Mouse (Mus musculus): ENCODE measurements around the gene Pgbd1.
"Not testable (repeated sequence)": the region's sequence is repeated elsewhere in the genome, so short reads cannot be mapped to it uniquely, and the experiment has no call there.

The Pgbd1 gene

DNA sequence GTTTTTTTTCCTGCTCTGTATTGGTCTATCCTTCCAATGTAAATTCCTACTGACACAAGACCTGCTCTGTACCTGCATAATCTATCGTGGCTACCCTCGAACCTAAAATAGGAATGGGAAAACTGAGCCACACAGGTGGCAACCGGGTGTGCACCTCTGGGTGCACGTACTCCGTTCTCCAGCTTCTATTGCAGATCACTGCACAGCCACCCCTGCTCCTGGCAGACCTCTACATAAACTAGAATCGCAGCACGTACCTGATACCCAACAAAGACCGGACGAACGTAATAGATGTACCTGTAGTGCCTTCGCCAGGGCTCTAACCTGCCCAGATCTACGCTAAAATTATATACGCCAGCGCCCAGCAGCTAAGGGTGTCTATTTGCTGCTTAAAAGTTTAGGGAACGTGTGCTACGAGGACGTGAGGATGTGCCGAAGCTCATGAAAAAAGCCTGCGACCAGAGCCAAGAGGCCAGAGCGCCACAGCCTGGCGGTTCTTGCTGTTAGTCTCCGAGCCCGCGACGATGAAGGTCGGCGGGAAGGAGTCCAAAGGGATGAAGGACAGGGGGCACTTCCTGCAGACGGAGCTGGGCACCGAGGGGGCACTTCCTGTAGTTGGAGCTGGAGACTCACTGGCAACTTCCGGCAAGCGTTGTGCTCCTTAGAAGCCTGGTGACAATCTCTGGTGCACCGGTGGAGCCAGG is at the start of gene Pgbd1:
Gene Pgbd1 (minus strand): TSS at position 556 of the 704 bp plus-strand sequence.
- peak; percentile 6 for DNase-seq (ENCODE audit: extremely low read depth, insufficient read length, low spot score)

DNA sequence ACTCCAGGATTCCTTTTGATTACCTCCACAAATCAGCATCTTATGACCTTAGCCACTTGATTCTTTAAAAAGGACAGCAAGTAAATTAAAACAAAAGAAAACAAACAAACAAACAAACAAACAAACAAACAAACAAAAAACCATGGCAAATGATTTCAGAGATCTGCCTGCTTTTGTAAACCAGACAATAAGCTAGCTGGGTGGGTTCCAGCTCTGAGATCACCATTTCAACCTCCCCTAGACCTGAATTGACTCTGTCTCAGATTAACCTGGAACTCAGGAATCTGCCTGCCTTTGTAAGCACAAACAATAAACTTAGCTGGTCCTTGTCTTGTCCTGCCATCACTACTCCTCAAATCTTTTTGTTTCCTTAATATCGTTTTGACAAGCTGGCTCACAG is 46.0 kb upstream of the Pgbd1 start:
- DNase-seq (ENCODE audit: extremely low read depth, insufficient read length, low spot score), result no peak

DNA sequence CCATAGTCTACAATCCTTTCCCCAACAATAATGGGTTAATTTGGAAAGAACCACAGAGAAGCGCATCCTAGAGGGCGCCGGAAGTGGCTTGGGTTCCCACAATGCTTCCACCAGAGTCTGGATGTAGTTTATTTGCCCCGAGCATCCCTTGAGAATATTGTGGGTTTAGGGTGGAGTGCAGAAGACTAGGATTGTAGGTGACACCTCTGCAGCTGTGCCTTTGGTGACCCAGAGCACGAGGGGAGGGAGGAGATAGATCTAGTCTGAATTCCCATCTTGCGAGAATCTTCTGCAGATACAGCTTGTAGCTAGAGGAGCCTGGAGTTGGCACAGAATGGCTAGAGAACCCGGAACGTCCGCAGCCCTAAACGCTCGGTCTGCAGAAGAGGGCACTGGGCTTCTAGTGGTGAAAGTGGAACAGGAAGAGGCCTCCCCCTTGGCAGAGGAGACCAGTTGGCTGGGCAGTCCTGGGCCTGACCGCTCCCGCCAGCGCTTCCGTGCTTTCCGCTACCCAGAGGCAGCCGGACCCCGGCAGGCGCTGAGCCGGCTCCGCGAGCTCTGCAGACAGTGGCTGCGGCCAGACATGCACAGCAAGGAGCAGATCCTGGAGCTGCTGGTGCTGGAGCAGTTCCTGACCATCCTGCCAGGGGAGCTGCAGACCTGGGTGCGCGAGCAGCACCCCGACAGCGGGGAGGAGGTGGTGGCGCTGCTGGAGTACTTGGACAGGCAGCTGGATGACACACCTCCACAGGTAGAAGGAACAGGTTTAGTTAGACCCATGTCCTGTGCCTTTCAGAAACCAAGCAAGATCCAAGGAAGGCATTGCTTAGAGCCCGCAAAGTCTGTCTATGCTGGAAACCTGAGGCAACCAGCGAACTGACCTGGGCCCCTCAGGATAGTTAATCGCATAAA is 38.2 kb upstream of the Pgbd1 start, which contains the start of the genes Zkscan4 and Gm10065:
Gene Zkscan4 (plus strand): TSS at position 149 of the 912 bp plus-strand sequence.
Gene Gm10065 (minus strand): TSS at position 683 of the 912 bp plus-strand sequence.
- peak; percentile 57 for DNase-seq (ENCODE audit: extremely low read depth, insufficient read length, low spot score)

DNA sequence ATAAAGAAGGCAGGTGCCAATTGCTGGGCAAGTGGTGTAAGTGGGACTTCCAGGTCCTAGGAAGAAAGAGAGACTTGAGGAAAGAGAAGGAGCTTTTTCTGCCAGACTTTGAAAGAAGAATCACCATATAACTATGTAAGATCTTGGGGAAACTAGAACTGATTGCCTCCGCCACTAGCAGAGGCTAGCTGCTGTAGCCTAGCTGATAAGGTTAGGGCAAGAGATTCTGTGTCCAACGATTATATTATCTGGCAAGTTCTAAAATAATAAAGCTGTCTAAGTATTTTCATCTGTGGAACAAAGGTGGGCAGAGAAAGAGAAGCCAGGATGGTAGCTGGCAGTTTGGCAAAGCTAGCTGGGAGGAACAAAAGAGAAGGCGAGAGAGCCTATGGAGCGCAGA is 31.6 kb upstream of the Pgbd1 start:
- DNase-seq (ENCODE audit: extremely low read depth, insufficient read length, low spot score), result no peak

DNA sequence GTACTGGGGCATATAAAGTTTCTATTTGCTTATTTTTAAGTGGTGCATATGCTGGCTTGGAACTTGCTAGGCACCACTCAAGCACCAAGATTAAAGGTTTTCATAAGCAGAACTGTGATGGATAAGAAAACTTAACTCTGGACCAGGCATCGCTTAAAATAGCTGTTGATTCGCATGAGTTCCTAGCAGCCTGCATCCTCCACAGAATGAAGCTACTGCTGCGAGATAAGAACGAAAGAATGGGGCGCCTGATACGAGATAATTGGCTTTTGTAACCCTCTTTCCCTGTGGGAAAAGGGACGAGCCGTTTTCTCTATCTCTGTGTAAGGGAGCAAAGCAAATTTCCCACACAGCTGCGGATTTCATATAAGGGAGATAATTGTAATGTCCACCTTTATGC is 28.2 kb upstream of the Pgbd1 start:
- no peak for DNase-seq (ENCODE audit: extremely low read depth, insufficient read length, low spot score)

DNA sequence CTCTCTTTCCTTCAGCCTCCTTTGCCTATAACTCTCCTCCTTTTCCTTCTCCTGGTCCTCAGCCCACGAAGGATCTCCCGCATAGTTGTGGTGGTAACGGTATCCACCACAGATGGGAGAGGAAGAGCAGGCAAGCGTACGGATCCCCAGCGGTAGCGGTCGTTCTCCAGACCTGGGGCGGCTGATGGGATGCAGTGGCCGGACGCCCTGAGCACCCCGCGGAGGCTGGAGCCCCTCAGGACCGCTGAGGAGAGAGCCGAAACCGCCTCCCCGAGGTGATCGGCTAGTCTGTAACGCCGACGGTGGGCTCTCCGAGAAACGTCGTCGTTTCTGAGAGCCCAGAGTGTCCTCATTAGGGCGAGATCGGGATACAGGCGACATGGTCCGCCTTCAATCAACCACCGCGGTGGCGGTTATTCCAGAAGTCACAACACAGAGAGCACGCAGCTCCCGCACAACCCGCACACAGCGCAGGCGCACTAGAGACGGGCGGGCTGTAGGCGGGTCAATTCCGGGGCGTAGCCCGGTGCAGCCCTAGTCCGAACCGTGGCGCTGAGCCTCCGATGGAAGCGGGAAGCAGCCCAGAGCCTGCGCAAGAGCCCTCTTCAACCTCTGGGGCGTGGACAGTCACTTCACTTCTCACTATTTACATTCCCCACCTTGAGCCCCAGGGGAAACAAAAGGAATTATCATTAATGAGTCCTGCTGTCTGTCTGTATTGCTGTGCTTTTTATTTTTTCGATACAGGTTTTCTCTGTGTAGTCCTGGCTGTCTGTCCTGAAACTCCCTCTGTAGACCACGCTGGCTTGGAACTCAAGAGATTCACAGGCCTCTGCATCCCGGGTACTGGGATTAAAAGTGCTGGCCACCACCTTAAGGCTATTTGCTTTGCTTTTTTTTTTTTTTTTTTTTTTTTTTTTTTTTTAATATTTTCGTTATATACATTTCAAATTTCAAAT is 27.5 kb upstream of the Pgbd1 start, which contains the start of gene Nkapl:
Gene Nkapl (minus strand): TSS at position 449 of the 959 bp plus-strand sequence.
- DNase-seq (ENCODE audit: extremely low read depth, insufficient read length, low spot score), result no peak

DNA sequence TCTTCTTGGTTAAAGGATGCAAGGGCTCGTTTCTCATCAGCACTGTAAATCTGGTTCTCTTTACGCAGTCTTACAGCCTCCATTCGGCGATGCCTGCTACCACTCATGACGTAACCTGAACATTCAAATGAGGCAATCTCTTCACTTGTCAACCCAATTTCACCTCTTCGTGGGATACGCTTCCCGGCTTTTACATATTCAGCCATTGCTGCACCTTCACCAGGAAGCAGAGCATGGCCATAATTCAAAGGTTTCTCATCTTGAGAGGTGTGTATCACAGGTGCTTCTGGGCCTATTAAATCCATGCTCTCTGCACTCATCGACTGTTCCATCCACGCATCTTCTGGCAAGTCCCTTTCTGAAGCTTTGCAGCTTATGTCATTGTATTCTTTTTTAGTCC is 26.5 kb upstream of the Pgbd1 start:
- no peak for DNase-seq (ENCODE audit: extremely low read depth, insufficient read length, low spot score)

DNA sequence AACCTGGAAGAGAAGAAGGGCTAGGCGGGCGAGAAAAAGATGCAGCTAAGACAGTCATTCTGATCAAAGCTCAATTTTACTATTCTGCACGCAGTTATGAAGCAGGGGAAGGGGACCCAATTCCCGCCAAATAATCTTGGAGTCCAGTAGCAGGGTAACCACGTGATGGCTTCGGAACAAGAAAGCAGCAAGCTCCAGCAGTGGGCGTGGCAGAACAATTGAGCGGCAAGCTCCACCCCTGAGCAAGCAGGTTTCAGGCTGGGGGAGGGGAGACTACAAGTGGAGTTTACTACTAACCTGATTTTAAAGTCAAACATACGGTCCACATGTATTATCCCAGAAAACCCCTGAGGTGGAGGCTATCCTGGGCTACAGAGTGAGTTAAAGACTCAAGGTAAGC is 21.7 kb upstream of the Pgbd1 start:
- DNase-seq (ENCODE audit: extremely low read depth, insufficient read length, low spot score), result not testable (repeated sequence)

DNA sequence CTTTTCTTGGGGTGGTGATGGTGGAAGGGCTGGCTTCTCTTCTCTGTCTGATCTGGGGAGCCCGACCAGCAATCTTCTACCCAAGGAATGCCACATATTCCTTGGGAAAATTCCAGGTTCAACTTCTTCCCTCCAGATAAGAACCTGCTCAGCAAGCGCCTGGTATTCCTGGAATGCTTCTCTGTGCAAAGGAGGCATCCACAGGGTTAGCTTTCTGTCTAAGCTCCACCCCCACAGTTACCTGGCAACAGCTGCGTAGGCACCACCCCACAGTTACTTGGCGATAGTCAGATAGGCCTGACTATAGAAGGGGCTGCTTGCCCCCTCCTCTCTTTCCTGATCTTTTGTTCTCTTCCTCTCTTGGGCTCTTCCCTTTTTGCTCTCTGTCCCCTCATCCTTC is 15.5 kb upstream of the Pgbd1 start:
- DNase-seq (ENCODE audit: extremely low read depth, insufficient read length, low spot score), result no peak

DNA sequence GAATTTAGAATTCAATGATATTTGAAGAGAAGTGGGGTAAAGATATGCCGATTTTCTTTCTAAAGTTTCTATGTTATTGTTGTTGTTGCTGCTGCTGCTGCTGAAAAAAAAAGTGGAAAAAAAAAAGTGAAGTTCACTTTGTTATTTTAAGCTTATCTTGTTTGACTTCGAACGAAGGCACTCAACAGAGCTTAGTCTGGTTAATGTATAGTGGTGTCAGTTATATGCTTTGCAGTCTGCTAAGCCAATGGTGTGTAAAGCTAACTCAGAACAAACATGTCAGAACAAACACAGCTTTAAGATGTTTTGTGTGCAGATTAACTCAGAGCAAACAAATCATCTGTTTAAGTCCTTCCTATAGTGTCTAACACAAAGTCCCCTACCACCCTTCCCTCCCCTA is 13.3 kb upstream of the Pgbd1 start:
- DNase-seq (ENCODE audit: extremely low read depth, insufficient read length, low spot score), result no peak

DNA sequence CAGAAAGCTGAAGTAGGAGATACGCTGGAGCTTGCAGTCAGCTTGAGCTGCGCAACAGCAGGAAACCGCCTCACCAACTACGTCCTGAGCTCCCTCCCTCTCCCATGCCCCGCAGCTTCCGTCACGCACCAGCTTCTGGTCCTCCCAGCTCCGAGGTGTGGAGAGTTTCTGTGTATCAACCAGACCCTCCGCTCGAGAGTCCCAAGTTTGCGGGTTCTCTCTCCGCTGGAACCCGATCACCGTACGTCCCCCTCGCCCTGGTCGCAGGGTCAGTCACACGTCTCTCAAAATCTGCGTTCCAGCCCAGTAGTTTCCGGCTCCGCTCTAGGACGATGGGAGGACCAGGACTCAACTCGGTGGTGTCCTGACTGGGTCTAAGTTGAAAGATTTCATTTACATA is 12.6 kb upstream of the Pgbd1 start, which contains the start of gene Zscan26:
Gene Zscan26 (minus strand): TSS at position 282 of the 400 bp plus-strand sequence.
- peak; percentile 89 for DNase-seq (ENCODE audit: extremely low read depth, insufficient read length, low spot score)

DNA sequence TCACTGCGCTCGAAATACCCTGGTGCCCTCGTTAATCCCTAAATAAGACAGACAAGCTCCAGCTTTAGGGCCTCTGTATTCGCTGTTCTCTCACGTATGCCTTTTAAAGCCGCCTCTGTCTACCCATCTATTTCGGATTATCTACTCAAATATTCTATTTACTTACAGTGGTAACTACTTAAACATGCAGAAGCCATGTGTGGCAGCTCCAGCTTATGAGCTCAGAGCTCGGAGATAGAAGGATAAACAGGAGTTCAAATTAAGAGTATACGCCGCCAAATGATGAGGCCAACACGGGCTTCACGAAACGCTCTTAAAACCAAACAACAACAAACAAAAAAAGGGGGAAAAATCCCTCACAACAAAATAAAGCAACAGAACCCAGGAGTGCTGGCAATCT is 12.2 kb upstream of the Pgbd1 start:
- DNase-seq (ENCODE audit: extremely low read depth, insufficient read length, low spot score), result no peak

DNA sequence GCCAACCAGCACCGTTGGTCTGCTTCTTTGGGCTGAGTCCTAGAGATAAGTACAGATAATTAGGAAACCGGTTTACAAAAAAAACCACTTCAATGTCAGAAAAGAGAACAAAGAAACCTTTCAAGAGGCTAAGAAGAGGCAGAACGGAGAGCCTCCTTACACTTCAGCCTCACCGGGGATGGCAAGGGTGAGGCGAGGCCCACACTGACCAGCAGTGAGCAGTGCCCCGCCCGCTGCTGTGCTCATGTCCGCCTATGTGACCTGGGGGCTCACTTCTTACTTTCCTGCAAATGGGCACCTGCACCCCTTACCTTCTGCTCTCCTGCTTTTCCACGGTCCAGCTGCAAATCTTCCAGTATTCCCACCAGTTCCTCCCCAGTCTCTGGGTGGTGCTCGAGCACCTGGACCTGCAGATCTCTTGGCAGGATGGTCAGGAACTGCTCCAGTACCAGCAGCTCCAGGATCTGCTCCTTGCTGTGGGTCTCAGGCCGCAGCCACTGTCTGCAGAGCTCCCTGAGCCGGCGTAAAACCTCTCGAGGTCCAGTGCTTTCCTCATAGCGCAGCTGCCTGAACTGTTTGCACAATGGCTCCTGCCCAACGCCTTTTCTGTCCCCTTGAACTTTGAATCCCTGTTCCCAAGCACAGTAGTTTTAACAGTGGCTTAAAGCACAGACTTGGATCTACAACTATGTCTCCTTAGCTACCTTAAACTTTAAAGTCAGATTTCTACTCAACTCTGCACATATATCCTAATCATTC is 7.2 kb upstream of the Pgbd1 start:
- DNase-seq (ENCODE audit: extremely low read depth, insufficient read length, low spot score), result no peak

DNA sequence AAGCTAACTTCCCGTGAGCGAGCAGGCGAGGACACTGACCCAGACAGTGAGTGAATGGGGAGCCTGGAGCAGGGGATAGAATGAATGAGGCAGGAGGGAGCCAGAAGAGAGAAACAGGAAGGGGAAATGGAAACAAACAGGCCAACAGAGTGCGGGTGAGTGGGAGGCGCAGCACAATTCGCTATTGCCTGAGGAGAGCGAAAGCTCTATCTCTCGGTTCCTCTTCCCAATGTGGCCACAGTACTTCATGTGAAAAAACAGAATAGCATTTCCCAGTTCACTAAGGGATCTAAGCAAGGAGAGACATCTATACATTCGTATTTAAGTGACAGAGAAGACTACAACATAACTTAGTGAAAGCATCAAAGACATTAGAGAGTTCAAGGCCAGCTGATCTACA is 5.9 kb upstream of the Pgbd1 start:
- DNase-seq (ENCODE audit: extremely low read depth, insufficient read length, low spot score), result no peak

DNA sequence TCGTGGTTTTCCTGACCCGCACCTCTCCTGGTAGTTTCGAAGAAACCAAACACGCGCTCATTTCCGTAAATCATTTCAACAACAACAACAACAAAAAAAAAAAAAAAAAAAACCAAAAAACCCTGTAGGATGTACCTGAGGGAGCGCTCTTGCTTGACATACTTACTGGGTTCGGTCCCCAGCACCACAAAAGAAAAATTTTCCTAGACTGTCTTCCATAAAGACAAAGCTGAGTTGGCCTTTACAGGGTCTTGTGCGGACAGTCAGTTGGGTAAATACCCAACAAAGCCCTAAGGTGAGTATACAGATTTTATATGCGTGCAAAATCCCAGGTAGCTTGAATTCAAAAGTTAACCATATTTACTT is 332 bp upstream of the Pgbd1 start:
- no peak for DNase-seq (ENCODE audit: extremely low read depth, insufficient read length, low spot score)

DNA sequence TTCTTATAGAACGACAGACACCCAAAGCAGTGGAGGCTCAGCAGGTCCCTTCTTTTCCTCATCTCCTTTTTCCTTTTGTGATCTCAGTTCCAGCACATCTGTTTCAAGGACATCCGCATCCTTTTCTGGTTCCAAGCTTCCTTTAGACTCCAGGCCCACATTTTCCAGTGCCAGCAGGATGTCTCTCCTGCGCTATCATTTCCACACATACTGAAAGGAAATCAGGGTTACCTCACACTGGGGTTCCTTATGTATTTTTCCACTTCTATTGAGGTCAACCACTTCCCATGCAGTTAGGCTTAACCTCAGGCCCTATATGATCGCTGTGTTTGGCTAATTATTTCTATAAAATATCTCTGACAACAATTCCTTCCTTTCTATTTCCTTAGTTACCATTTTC is 5.4 kb downstream of the Pgbd1 start:
- DNase-seq (ENCODE audit: extremely low read depth, insufficient read length, low spot score), result no peak

DNA sequence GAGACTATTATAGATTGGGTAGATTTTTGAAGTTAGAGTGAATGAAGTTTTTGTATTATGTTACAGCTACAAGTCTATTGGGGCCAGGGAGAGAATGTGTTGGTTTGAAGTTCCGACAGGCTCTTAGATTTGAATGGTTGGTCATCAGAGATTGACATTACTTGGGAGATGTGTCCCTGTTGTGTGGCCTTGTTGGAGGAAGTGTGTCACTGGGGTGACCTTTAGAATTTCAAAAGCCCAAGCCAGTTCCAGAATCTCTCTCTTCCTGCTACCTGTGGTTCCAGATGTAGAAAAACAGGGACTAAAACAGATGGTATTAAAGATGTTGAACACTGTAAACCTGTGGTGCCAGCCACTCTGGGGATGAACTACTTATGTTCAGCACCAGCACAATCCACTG is 13.2 kb downstream of the Pgbd1 start:
- no peak for DNase-seq (ENCODE audit: extremely low read depth, insufficient read length, low spot score)

DNA sequence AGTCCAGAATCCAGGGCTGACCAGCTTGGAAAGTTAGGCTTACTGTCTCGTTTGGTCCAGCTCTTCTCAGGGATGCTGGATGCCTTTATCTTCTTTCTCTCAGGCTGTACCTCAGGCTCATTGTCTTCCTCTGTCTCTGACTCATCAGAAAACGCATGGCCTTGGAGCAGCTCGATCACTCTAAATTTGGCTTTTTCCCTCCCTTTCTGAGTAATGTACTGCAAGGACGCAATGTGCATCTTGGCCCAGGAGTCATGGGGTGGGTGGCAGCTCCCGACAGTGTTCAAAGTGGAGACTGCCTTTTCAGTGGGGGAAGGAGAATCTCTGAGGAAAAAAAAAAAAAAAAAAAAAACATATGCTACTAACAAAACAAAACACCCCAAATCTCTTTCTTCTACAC is 17.6 kb downstream of the Pgbd1 start:
- no peak for DNase-seq (ENCODE audit: extremely low read depth, insufficient read length, low spot score)

DNA sequence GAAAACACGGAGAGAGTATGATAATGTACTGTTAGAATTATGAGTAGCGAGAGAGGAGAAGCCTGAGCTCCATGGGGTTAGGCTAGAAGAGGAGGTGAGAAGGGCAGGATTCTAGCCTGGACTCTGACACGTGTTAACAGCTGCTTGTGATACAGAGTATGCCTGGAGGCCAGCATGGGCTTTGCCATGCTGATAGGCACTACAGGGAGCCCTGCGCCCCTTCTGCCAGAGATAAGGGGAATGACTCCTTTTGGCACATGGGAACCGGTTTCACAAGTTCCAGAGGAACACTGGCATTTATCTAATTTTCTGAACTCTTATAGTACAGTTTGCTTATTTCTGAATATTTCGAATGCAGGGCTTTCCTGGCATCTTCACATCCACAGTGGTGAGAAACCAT is 22.0 kb downstream of the Pgbd1 start:
- DNase-seq (ENCODE audit: extremely low read depth, insufficient read length, low spot score), result no peak
